Mouse (Mus musculus) MEL (cell line): ENCODE results near the gene Pnp.

Source experiments
- KAT2A ChIP-seq: conservative IDR thresholded peaks from 2 replicates; pipeline ENCODE4 v1.6.1; 2012; ENCODE audit warnings: low read depth, low read length, improper control_type of control experiment, inconsistent platforms
- SIN3A ChIP-seq: IDR thresholded peaks from 2 replicates; pipeline ENCODE4 v1.6.1; 2012; ENCODE audit warnings: low read length, improper control_type of control experiment, inconsistent platforms
- TBP ChIP-seq: IDR thresholded peaks from 2 replicates; pipeline ENCODE4 v1.8.0; 2011; ENCODE audit warnings: low read depth, low read length, improper control_type of control experiment

- TF ChIP-seq TBP (no peak), KAT2A (no peak), SIN3A (no peak)
Measured at GRCm38 (mm10) chr14:50981837-50982236, 51.0 kb downstream of the Pnp start.
